Mouse (Mus musculus) right cerebral cortex, postnatal 14 days (tissue): Measurements from ENCODE around the gene Sept3.

Experiments used
- DNase-seq: peaks from one replicate; pipeline ENCODE4 v3.0.0; 2022

Sept3 gene

GRCm38 (mm10) chr15:82272295-82272694, 2.4 kb upstream of the Sept3 start:
- no peak for DNase-seq

- DNase-seq = peak; percentile 80
Measured at GRCm38 (mm10) chr15:82274927-82275901, 521 bp downstream of the Sept3 start.

GRCm38 (mm10) chr15:82277591-82277990, 2.9 kb downstream of the Sept3 start:
- peak; percentile 37 for DNase-seq

- no peak for DNase-seq
Measured at GRCm38 (mm10) chr15:82280638-82281037, 5.9 kb downstream of the Sept3 start.

- DNase-seq = no peak
Measured at GRCm38 (mm10) chr15:82286157-82286556, 11.5 kb downstream of the Sept3 start.

GRCm38 (mm10) chr15:82290252-82290651, 15.6 kb downstream of the Sept3 start:
- no peak for DNase-seq

GRCm38 (mm10) chr15:82292851-82293250, 18.2 kb downstream of the Sept3 start:
- no peak for DNase-seq

- DNase-seq = no peak
Measured at GRCm38 (mm10) chr15:82293271-82293711, 18.6 kb downstream of the Sept3 start.

GRCm38 (mm10) chr15:82294059-82294458, 19.4 kb downstream of the Sept3 start:
- no peak for DNase-seq

- DNase-seq = no peak
Measured at GRCm38 (mm10) chr15:82298764-82299561, 24.3 kb downstream of the Sept3 start, which contains the start of gene Wbp2nl. TSS of gene Wbp2nl (plus strand) at chr15:82298954.

GRCm38 (mm10) chr15:82307107-82307506, 32.4 kb downstream of the Sept3 start:
- DNase-seq = no peak

GRCm38 (mm10) chr15:82308416-82308815, 33.7 kb downstream of the Sept3 start:
- DNase-seq = no peak

GRCm38 (mm10) chr15:82317839-82318238, 43.1 kb downstream of the Sept3 start:
- DNase-seq = no peak

GRCm38 (mm10) chr15:82319613-82320012, 44.9 kb downstream of the Sept3 start:
- DNase-seq = no peak

GRCm38 (mm10) chr15:82322195-82322594, 47.5 kb downstream of the Sept3 start:
- no peak for DNase-seq

GRCm38 (mm10) chr15:82325382-82325781, 50.7 kb downstream of the Sept3 start:
- DNase-seq = no peak

- DNase-seq = no peak
Measured at GRCm38 (mm10) chr15:82335194-82335593, 60.5 kb downstream of the Sept3 start.

GRCm38 (mm10) chr15:82336629-82337028, 61.9 kb downstream of the Sept3 start:
- no peak for DNase-seq

GRCm38 (mm10) chr15:82337875-82338274, 63.2 kb downstream of the Sept3 start:
- no peak for DNase-seq

GRCm38 (mm10) chr15:82338593-82339112, 64.0 kb downstream of the Sept3 start, which contains the start of the genes Naga, Pheta2 and Smdt1:
TSS of gene Naga (minus strand) at chr15:82338925.
TSS of gene Pheta2 (plus strand) at chr15:82338942.
TSS of gene Smdt1 (plus strand) at chr15:82338959.
- DNase-seq = peak; percentile 95

- DNase-seq = no peak
Measured at GRCm38 (mm10) chr15:82339150-82339549, 64.5 kb downstream of the Sept3 start.

GRCm38 (mm10) chr15:82339634-82340254, 65.1 kb downstream of the Sept3 start:
- no peak for DNase-seq
